Mouse (Mus musculus): ENCODE results near the gene Atp13a2.

GRCm38 (mm10) chr4:140957725-140958124 is 28.9 kb upstream of the Atp13a2 start:
- no peak for TF ChIP-seq HCFC1 (IDR thresholded peaks at IDR 0.05; ENCODE audit: borderline replicate concordance, insufficient read depth, low read length)
- TF ChIP-seq MAFK (IDR thresholded peaks at IDR 0.05; ENCODE audit: insufficient read depth, low read depth, low read length), result no peak
- no peak for TF ChIP-seq CHD2 (IDR thresholded peaks at IDR 0.05; ENCODE audit: low read depth, low read length)
- no peak for TF ChIP-seq ZNF384 (IDR thresholded peaks at IDR 0.05; ENCODE audit: low read depth, low read length)
